Mouse (Mus musculus): Measurements from ENCODE around the gene Fbxw20. TPM values are rescaled to one million over a fixed set of nuclear protein-coding genes. Genes with fewer than 3 reads are reported as not detected.
"Not testable (repeated sequence)": the region's sequence is repeated elsewhere in the genome, so short reads cannot be mapped to it uniquely, and the experiment has no call there.

The Fbxw20 gene
- not detected in 2 replicates for polyA plus RNA-seq (2015; fragmentation: Nextera tagmentation; extraction: Ambion mirVana)

GRCm38 (mm10) chr9:109234654-109235053 lies at the start of gene Fbxw20:
Gene Fbxw20, minus strand, starts transcription at chr9:109234754.
- Histone ChIP-seq H3K36me3 (no peaks in the 10 kb centered on the region), H3K4me2 (no peak within 1 kb of the TSS), H3K9ac (no peak within 1 kb of the TSS), H3K27ac (no peak within 1 kb of the TSS), H3K4me3 (replicated peaks) (no peak within 1 kb of the TSS), H3K9me3 (replicated peaks) (no peaks in the 10 kb centered on the region), H3K4me1 (replicated peaks) (no peaks in the 10 kb centered on the region), H3K27me3 (no peaks in the 10 kb centered on the region)
- WGBS (ENCODE audit: insufficient replicate concordance): 57% methylated on average over 1 of the region's 1 CpGs
- DNase-seq (no peak), ATAC-seq (ENCODE audit: low read depth) (no peak)

- H3K36me3 ChIP-seq: no peaks in the 10 kb centered on the region
- H3K9me3 ChIP-seq (replicated peaks): no peaks in the 10 kb centered on the region
- ATAC-seq (ENCODE audit: low read depth) (no peak), DNase-seq (no peak)
- 53% methylated on average over 2 of the region's 2 CpGs for WGBS (ENCODE audit: insufficient replicate concordance)
- no peak overlapping the region for H3K4me3 ChIP-seq (replicated peaks)
- H3K27me3 ChIP-seq: no peaks in the 10 kb centered on the region
- H3K4me1 ChIP-seq (replicated peaks): no peaks in the 10 kb centered on the region
- H3K27ac ChIP-seq: no peak overlapping the region
- H3K9ac ChIP-seq: no peak overlapping the region
- H3K4me2 ChIP-seq: no peak overlapping the region
Measured at GRCm38 (mm10) chr9:109263041-109263440, 28.5 kb upstream of the Fbxw20 start.

GRCm38 (mm10) chr9:109218449-109218848 lies 16.1 kb downstream of the Fbxw20 start:
- WGBS (ENCODE audit: insufficient replicate concordance): 48% methylated on average over 6 of the region's 6 CpGs
- H3K4me1 ChIP-seq (replicated peaks): no peaks in the 10 kb centered on the region
- no peaks in the 10 kb centered on the region for H3K9me3 ChIP-seq (replicated peaks)
- DNase-seq (no peak), ATAC-seq (ENCODE audit: low read depth) (no peak)
- H3K9ac ChIP-seq: no peak overlapping the region
- H3K27ac ChIP-seq: no peak overlapping the region
- H3K27me3 ChIP-seq: no peaks in the 10 kb centered on the region
- H3K4me2 ChIP-seq: no peak overlapping the region
- no peak overlapping the region for H3K4me3 ChIP-seq (replicated peaks)
- H3K36me3 ChIP-seq: no peaks in the 10 kb centered on the region

GRCm38 (mm10) chr9:109201347-109201746 lies 33.2 kb downstream of the Fbxw20 start:
- not testable (repeated sequence) for H3K9me3 ChIP-seq (replicated peaks); H3K36me3 ChIP-seq; H3K4me2 ChIP-seq; H3K9ac ChIP-seq; H3K4me1 ChIP-seq (replicated peaks); ATAC-seq (ENCODE audit: low read depth); H3K27ac ChIP-seq; DNase-seq; H3K4me3 ChIP-seq (replicated peaks); H3K27me3 ChIP-seq
- WGBS (ENCODE audit: insufficient replicate concordance): 16% methylated on average over 1 of the region's 1 CpGs

GRCm38 (mm10) chr9:109200349-109200748 lies 34.2 kb downstream of the Fbxw20 start:
- no peaks in the 10 kb centered on the region for H3K9me3 ChIP-seq (replicated peaks)
- no peaks in the 10 kb centered on the region for H3K4me1 ChIP-seq (replicated peaks)
- no peak overlapping the region for H3K4me2 ChIP-seq
- no peaks in the 10 kb centered on the region for H3K36me3 ChIP-seq
- no peak for ATAC-seq (ENCODE audit: low read depth)
- no peak overlapping the region for H3K4me3 ChIP-seq (replicated peaks)
- 60% methylated on average over 1 of the region's 1 CpGs for WGBS (ENCODE audit: insufficient replicate concordance)
- H3K9ac ChIP-seq: no peak overlapping the region
- DNase-seq: no peak
- no peaks in the 10 kb centered on the region for H3K27me3 ChIP-seq
- no peak overlapping the region for H3K27ac ChIP-seq

- WGBS (ENCODE audit: insufficient replicate concordance): 51% methylated on average over 1 of the region's 1 CpGs
- Histone ChIP-seq H3K36me3 (no peaks in the 10 kb centered on the region), H3K9ac (no peak overlapping the region), H3K9me3 (replicated peaks) (no peaks in the 10 kb centered on the region), H3K27me3 (no peaks in the 10 kb centered on the region), H3K4me1 (replicated peaks) (no peaks in the 10 kb centered on the region), H3K4me2 (no peak overlapping the region), H3K27ac (no peak overlapping the region), H3K4me3 (replicated peaks) (no peak overlapping the region)
- DNase-seq: no peak
- no peak for ATAC-seq (ENCODE audit: low read depth)
Measured at GRCm38 (mm10) chr9:109199353-109199752, 35.2 kb downstream of the Fbxw20 start.

- not testable (repeated sequence) for DNase-seq; H3K9ac ChIP-seq; H3K4me3 ChIP-seq (replicated peaks); H3K27ac ChIP-seq; H3K36me3 ChIP-seq; H3K4me1 ChIP-seq (replicated peaks); H3K9me3 ChIP-seq (replicated peaks); H3K27me3 ChIP-seq; ATAC-seq (ENCODE audit: low read depth); H3K4me2 ChIP-seq
- 64% methylated on average over 3 of the region's 3 CpGs for WGBS (ENCODE audit: insufficient replicate concordance)
Measured at GRCm38 (mm10) chr9:109195875-109196274, 38.7 kb downstream of the Fbxw20 start, which contains the start of gene Fbxw13. Gene Fbxw13, minus strand, starts transcription at chr9:109195975.

GRCm38 (mm10) chr9:109177208-109177607 lies 57.3 kb downstream of the Fbxw20 start:
- ATAC-seq (ENCODE audit: low read depth): no peak
- DNase-seq: no peak
- Histone ChIP-seq H3K27me3 (no peaks in the 10 kb centered on the region), H3K4me2 (no peak overlapping the region), H3K4me1 (replicated peaks) (no peaks in the 10 kb centered on the region), H3K4me3 (replicated peaks) (no peak overlapping the region), H3K9ac (no peak overlapping the region), H3K9me3 (replicated peaks) (no peaks in the 10 kb centered on the region), H3K36me3 (no peaks in the 10 kb centered on the region), H3K27ac (no peak overlapping the region)
- 76% methylated on average over 1 of the region's 1 CpGs for WGBS (ENCODE audit: insufficient replicate concordance)

GRCm38 (mm10) chr9:109176301-109176700 lies 58.3 kb downstream of the Fbxw20 start:
- Histone ChIP-seq H3K4me2 (no peak overlapping the region), H3K36me3 (no peaks in the 10 kb centered on the region), H3K9ac (no peak overlapping the region), H3K27me3 (no peaks in the 10 kb centered on the region), H3K27ac (no peak overlapping the region), H3K4me3 (replicated peaks) (no peak overlapping the region), H3K9me3 (replicated peaks) (no peaks in the 10 kb centered on the region), H3K4me1 (replicated peaks) (no peaks in the 10 kb centered on the region)
- WGBS (ENCODE audit: insufficient replicate concordance): 67% methylated on average over 1 of the region's 1 CpGs
- DNase-seq (no peak), ATAC-seq (ENCODE audit: low read depth) (no peak)

Other genes starting within 250 kb of the Fbxw20 start
- not detected in 2 replicates for gene Ucn2, start 248.7 kb downstream of the Fbxw20 start, polyA plus RNA-seq (2015; fragmentation: Nextera tagmentation; extraction: Ambion mirVana)
- gene Pfkfb4, start 243.0 kb downstream of the Fbxw20 start, polyA plus RNA-seq (2015; fragmentation: Nextera tagmentation; extraction: Ambion mirVana): 2.3 and 2.5 TPM in 2 replicates
- 20.0 and 21.8 TPM in 2 replicates for gene Shisa5, start 196.2 kb downstream of the Fbxw20 start, polyA plus RNA-seq (2015; fragmentation: Nextera tagmentation; extraction: Ambion mirVana)
- gene Trex1, start 175.0 kb downstream of the Fbxw20 start, polyA plus RNA-seq (2015; fragmentation: Nextera tagmentation; extraction: Ambion mirVana): 7.4 and 8.9 TPM in 2 replicates
- 12.6 and 12.7 TPM in 2 replicates for gene Atrip, start 160.6 kb downstream of the Fbxw20 start, polyA plus RNA-seq (2015; fragmentation: Nextera tagmentation; extraction: Ambion mirVana)
- gene Ccdc51, start 152.3 kb downstream of the Fbxw20 start, polyA plus RNA-seq (2015; fragmentation: Nextera tagmentation; extraction: Ambion mirVana): 14.6 and 14.7 TPM in 2 replicates
- 480 and 506 TPM in 2 replicates for gene Tma7, start 152.2 kb downstream of the Fbxw20 start, polyA plus RNA-seq (2015; fragmentation: Nextera tagmentation; extraction: Ambion mirVana)
- 2.3 and 3.2 TPM in 2 replicates for gene Plxnb1, start 139.4 kb downstream of the Fbxw20 start, polyA plus RNA-seq (2015; fragmentation: Nextera tagmentation; extraction: Ambion mirVana)
- gene Fbxw21, start 72.7 kb downstream of the Fbxw20 start, polyA plus RNA-seq (2015; fragmentation: Nextera tagmentation; extraction: Ambion mirVana): not detected in 2 replicates
- not detected in 2 replicates for gene Fbxw13, start 38.8 kb downstream of the Fbxw20 start, polyA plus RNA-seq (2015; fragmentation: Nextera tagmentation; extraction: Ambion mirVana)
- gene Fbxw14, start 52.9 kb upstream of the Fbxw20 start, polyA plus RNA-seq (2015; fragmentation: Nextera tagmentation; extraction: Ambion mirVana): not detected in 2 replicates
- not detected in 2 replicates for gene Fbxw28, start 104.9 kb upstream of the Fbxw20 start, polyA plus RNA-seq (2015; fragmentation: Nextera tagmentation; extraction: Ambion mirVana)
- not detected in 2 replicates for gene Fbxw22, start 169.5 kb upstream of the Fbxw20 start, polyA plus RNA-seq (2015; fragmentation: Nextera tagmentation; extraction: Ambion mirVana)
- gene Fbxw16, start 214.4 kb upstream of the Fbxw20 start, polyA plus RNA-seq (2015; fragmentation: Nextera tagmentation; extraction: Ambion mirVana): not detected in 2 replicates